Mouse (Mus musculus): Measurements from ENCODE around the gene Itgav. TPM values are rescaled to one million over a fixed set of nuclear protein-coding genes. Genes with fewer than 3 reads are reported as not detected.
"Not testable (repeated sequence)": the region's sequence is repeated elsewhere in the genome, so short reads cannot be mapped to it uniquely, and the experiment has no call there.

The Itgav gene
- polyA plus RNA-seq, 1 experiment: 0.03 TPM

DNA sequence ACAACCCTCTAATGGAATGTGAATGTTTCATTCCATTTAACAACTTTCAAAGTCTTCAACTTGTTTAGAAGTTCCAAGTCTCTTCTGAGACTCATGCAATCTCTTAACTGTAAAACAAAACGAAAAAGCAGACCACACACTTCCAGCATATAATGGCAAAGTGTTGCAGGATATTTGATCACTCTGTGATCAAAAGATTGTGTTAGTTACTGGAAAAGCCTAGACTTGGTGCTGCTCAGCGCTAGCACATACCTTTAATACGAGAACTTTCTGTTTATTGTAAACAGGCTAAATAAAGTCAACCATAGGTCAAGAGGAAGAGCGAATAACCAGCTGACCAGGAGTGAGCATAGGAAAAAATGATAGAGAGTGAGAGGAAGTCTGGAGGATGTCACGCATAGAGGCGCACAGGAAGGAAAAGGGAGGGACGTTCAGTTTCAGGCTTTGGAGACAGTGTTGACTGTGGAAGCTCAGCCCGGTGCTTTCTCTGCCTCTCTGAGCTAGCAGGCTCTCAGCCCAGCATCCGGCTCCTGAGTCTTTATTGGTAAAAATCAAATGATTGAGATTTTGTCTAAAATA is 18.5 kb upstream of the Itgav start:
- TF ChIP-seq TAL1 (IDR thresholded peaks at IDR 0.05; ENCODE audit: low read length): no peak
- TF ChIP-seq GATA1 (IDR thresholded peaks at IDR 0.05; ENCODE audit: low read length): no peak
- Histone ChIP-seq H3K4me1 (ENCODE audit: control insufficient read depth) (no peaks in the 10 kb centered on the region), H3K27me3 (ENCODE audit: control insufficient read depth) (no peaks in the 10 kb centered on the region), H3K36me3 (ENCODE audit: control insufficient read depth) (no peaks in the 10 kb centered on the region), H3K4me3 (replicated peaks) (no peak overlapping the region), H3K9me3 (ENCODE audit: control insufficient read depth, low read length) (no peaks in the 10 kb centered on the region)

DNA sequence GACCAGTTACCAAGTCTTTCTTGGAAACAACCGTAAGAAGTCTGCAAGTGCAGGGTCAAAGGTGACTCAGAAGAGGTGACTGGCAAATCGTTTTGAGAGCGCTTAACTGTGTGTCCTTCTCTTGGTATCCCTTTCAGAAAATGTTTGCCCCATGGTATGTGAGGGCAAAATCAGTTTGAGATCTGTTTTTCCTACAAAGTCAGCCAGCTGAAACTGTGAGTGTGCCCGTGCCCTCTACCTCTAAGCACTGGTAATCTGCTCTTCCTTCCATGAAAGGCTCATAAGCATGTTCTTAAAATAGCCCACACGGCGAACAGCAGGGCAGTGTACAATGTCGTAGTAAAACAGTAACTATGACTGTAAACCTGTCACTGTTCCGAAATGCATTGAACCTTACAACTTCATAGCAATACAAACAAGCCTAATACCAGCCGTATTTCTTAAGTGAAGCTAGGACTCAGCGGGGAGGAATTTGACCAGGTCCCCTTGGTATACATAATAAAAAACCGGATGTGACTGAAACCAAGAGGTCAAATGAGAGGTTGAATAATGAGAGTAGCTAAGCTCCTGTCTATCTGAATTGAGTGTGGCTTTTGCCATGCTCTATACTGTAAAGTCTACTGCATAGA is 14.2 kb upstream of the Itgav start:
- H3K27me3 ChIP-seq (ENCODE audit: control insufficient read depth): no peaks in the 10 kb centered on the region
- no peaks in the 10 kb centered on the region for H3K36me3 ChIP-seq (ENCODE audit: control insufficient read depth)
- TF ChIP-seq GATA1 (IDR thresholded peaks at IDR 0.05; ENCODE audit: low read length): no peak
- H3K4me3 ChIP-seq (replicated peaks): no peak overlapping the region
- no peaks in the 10 kb centered on the region for H3K9me3 ChIP-seq (ENCODE audit: control insufficient read depth, low read length)
- H3K4me1 ChIP-seq (ENCODE audit: control insufficient read depth): no peaks in the 10 kb centered on the region

DNA sequence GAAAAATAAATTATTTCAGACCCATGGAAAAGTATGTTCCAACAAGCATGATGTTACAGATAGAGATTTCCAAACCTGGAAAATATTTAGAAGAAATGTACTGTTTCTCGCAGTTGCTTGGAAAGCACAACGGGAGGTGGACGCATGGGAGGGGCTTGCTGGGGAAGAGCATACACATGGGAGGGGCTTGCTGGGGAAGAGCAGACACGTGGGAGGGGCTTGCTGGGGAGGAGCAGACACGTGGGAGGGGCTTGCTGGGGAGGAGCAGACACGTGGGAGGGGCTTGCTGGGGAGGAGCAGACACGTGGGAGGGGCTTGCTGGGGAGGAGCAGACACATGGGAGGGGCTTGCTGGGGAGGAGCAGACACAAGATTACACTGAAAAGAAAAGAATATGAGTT is 10.9 kb upstream of the Itgav start:
- not testable (repeated sequence) for H3K27me3 ChIP-seq (ENCODE audit: control insufficient read depth); H3K4me3 ChIP-seq (replicated peaks); H3K9me3 ChIP-seq (ENCODE audit: control insufficient read depth, low read length); H3K4me1 ChIP-seq (ENCODE audit: control insufficient read depth); H3K36me3 ChIP-seq (ENCODE audit: control insufficient read depth)

DNA sequence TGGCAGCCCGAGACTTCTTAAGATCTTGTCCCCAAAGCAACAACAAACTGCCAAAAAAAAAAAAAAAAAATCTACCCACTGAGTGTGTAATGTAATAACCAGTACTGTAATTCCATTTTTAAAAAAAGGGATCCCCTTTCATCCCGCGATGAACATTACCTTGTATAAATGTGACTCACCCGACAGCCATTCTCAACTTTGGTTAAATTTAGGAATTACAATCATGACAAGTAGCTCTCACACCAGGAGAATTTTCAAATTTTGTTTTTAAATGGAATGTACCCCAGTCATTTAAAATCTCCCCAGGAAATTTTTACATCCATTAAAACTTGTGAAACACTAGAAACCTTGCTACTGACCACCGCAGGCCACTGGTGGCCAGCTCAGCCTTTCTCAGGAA is 10.3 kb upstream of the Itgav start:
- no peak overlapping the region for H3K4me3 ChIP-seq (replicated peaks)
- H3K4me1 ChIP-seq (ENCODE audit: control insufficient read depth): no peaks in the 10 kb centered on the region
- TF ChIP-seq GATA1 (IDR thresholded peaks at IDR 0.05; ENCODE audit: low read length) (no peak), TAL1 (IDR thresholded peaks at IDR 0.05; ENCODE audit: low read length) (no peak)
- no peaks in the 10 kb centered on the region for H3K27me3 ChIP-seq (ENCODE audit: control insufficient read depth)
- no peaks in the 10 kb centered on the region for H3K9me3 ChIP-seq (ENCODE audit: control insufficient read depth, low read length)
- no peaks in the 10 kb centered on the region for H3K36me3 ChIP-seq (ENCODE audit: control insufficient read depth)

DNA sequence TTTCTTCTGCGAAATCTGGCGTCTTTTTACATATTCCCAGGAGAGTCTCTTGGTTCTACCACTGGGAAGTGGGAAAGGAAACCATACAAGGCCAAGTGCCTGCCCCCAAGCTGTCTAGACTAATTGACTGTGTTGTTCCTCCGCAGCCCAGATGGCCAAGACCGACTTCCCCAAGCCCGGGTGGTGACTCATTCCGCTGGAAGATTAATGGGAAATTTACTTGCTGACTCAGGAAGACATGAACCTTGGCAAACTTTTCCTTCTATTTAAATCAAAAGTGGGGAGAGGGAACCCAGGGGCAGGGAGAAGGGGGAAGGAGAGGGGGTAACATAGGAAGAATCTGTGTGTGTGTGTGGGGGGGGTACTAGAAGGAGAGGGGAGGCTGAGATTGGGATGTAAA is 9.4 kb upstream of the Itgav start:
- no peaks in the 10 kb centered on the region for H3K27me3 ChIP-seq (ENCODE audit: control insufficient read depth)
- no peaks in the 10 kb centered on the region for H3K9me3 ChIP-seq (ENCODE audit: control insufficient read depth, low read length)
- no peaks in the 10 kb centered on the region for H3K4me1 ChIP-seq (ENCODE audit: control insufficient read depth)
- no peak overlapping the region for H3K4me3 ChIP-seq (replicated peaks)
- TF ChIP-seq TAL1 (IDR thresholded peaks at IDR 0.05; ENCODE audit: low read length): no peak
- TF ChIP-seq GATA1 (IDR thresholded peaks at IDR 0.05; ENCODE audit: low read length): no peak
- H3K36me3 ChIP-seq (ENCODE audit: control insufficient read depth): no peaks in the 10 kb centered on the region

DNA sequence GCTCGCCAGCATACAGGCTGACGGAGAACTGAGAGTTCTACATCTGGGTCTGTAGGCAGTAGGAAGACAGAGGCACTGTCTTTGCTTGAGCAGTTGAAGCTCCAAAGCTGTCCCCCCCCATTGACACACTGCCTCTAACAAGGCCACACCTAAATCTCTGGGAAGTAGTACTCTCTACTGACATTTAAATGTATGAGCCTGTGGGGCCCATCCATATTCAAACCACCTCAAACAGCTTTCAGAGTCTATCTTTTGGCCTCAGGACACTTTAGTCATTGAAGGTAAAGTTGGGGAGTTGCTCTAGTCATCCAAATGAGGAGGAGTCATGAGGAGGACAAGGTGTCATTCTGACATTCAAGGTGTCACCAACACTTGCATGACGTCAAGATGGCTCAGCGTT is 5.9 kb upstream of the Itgav start:
- peaks cover 2% of the 10 kb centered on the region for H3K27me3 ChIP-seq (ENCODE audit: control insufficient read depth)
- no peak overlapping the region for H3K4me3 ChIP-seq (replicated peaks)
- H3K36me3 ChIP-seq (ENCODE audit: control insufficient read depth): no peaks in the 10 kb centered on the region
- no peak for TF ChIP-seq GATA1 (IDR thresholded peaks at IDR 0.05; ENCODE audit: low read length)
- TF ChIP-seq TAL1 (IDR thresholded peaks at IDR 0.05; ENCODE audit: low read length): no peak
- H3K4me1 ChIP-seq (ENCODE audit: control insufficient read depth): no peaks in the 10 kb centered on the region; the same call in 1 of the 2 replicates
- no peaks in the 10 kb centered on the region for H3K9me3 ChIP-seq (ENCODE audit: control insufficient read depth, low read length)

DNA sequence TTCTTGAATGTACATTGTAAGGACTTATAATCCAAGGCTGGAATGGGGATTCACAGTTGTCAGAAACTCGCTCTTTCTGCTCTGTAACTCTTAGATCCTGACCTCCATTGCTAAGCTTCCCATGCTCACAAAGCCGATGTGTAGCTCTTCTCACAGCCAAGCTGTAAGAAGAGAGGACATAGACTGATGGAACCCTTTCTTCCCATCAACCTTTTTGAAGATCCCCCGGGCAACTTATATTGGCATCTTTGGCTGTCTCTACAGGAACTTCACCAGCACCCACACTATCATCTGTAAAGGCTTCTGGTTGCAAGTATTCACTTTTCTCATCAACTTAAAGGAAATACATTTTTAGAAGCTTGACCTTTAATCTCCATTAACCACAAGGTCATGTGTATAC is 2.6 kb upstream of the Itgav start:
- TF ChIP-seq TAL1 (IDR thresholded peaks at IDR 0.05; ENCODE audit: low read length) (no peak), GATA1 (IDR thresholded peaks at IDR 0.05; ENCODE audit: low read length) (no peak)
- Histone ChIP-seq H3K4me3 (replicated peaks) (no peak overlapping the region), H3K4me1 (ENCODE audit: control insufficient read depth) (peaks cover 5% of the 10 kb centered on the region), H3K27me3 (ENCODE audit: control insufficient read depth) (peaks cover 29% of the 10 kb centered on the region), H3K36me3 (ENCODE audit: control insufficient read depth) (no peaks in the 10 kb centered on the region), H3K9me3 (ENCODE audit: control insufficient read depth, low read length) (no peaks in the 10 kb centered on the region)

DNA sequence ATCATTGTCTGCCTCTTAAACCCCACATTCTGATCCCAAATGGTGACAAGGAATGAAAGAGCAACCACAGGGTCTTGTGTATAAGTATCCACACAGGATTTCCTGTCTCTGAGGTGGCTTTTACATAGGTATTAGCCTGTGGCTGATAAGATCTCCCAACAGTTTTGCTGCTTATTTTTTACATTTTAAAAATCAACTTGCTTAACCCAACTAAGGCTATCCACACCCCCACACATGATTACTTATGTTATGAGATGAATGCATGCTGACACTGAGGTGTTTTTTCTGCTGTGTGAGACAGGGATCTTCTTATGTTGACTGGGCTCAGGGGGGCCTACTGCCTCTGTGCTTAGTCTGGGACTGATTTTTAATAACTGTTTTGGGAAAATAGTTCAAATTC is 1.3 kb upstream of the Itgav start:
- TF ChIP-seq GATA1 (IDR thresholded peaks at IDR 0.05; ENCODE audit: low read length): no peak
- TF ChIP-seq TAL1 (IDR thresholded peaks at IDR 0.05; ENCODE audit: low read length): no peak
- no peaks in the 10 kb centered on the region for H3K36me3 ChIP-seq (ENCODE audit: control insufficient read depth)
- no peaks in the 10 kb centered on the region for H3K9me3 ChIP-seq (ENCODE audit: control insufficient read depth, low read length)
- H3K4me3 ChIP-seq (replicated peaks): no peak overlapping the region
- peaks cover 29% of the 10 kb centered on the region for H3K27me3 ChIP-seq (ENCODE audit: control insufficient read depth)
- H3K4me1 ChIP-seq (ENCODE audit: control insufficient read depth): peaks cover 5% of the 10 kb centered on the region

DNA sequence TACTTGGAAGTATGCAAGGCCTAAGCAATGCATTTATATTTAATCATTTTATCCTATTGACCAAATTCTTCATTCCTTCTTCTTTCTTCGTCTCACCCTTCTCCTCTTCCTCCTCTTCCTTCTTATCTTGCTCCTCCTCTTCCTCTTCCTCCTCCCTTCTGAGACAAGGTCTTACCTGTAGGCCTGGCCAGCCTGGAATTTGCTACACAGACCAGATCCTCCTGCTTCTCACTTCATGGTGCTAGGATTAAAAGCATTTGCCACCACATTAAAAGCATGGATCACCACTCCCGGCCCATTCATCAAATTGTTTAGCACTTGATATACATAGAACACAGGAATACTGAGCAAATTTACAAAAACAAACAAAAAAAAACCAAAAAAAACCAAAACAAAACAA is 851 bp upstream of the Itgav start:
- Histone ChIP-seq H3K4me1 (ENCODE audit: control insufficient read depth) (peaks cover 5% of the 10 kb centered on the region), H3K4me3 (replicated peaks) (no peak overlapping the region), H3K9me3 (ENCODE audit: control insufficient read depth, low read length) (no peaks in the 10 kb centered on the region), H3K27me3 (ENCODE audit: control insufficient read depth) (peaks cover 29% of the 10 kb centered on the region), H3K36me3 (ENCODE audit: control insufficient read depth) (no peaks in the 10 kb centered on the region)
- TF ChIP-seq TAL1 (IDR thresholded peaks at IDR 0.05; ENCODE audit: low read length) (no peak), GATA1 (IDR thresholded peaks at IDR 0.05; ENCODE audit: low read length) (no peak)
